Mouse (Mus musculus) stomach, postnatal 0 days (tissue): ENCODE data around the gene Mecom. TPM values are rescaled to one million over a fixed set of nuclear protein-coding genes. Genes with fewer than 3 reads are reported as not detected.

ENCODE experiments used
- ATAC-seq: fragments of 200-750 bp; cut with Nextera tagmentation; 2 replicates; pipeline ENCODE4 v1.8.0; 2017; ENCODE audit not compliant: low FRiP score, low TSS enrichment
- DNase-seq: peaks from one replicate; pipeline ENCODE4 v3.0.0-alpha.2; 2016; ENCODE audit warnings: low spot score
- H3K27ac ChIP-seq: fragments of 300-500 bp; sonication (generic); replicated peaks from 2 replicates; pipeline ENCODE4 v1.5.1; 2014; ENCODE audit warnings: mild to moderate bottlenecking, control low read depth
- H3K27me3 ChIP-seq: fragments of 300-500 bp; sonication (generic); 2 replicates; pipeline ENCODE4 v1.6.1; 2014; ENCODE audit warnings: low read length; ENCODE audit not compliant: control insufficient read depth, insufficient read depth
- H3K36me3 ChIP-seq: fragments of 300-500 bp; sonication (generic); 2 replicates; pipeline ENCODE4 v1.6.1; 2014; ENCODE audit warnings: low read length, mixed read lengths; ENCODE audit not compliant: control insufficient read depth, insufficient read depth
- H3K4me1 ChIP-seq: fragments of 300-500 bp; sonication (generic); replicated peaks from 2 replicates; pipeline ENCODE4 v1.6.1; 2014; ENCODE audit warnings: antibody characterized with exemption; ENCODE audit not compliant: control insufficient read depth, insufficient read depth
- H3K4me2 ChIP-seq: fragments of 300-500 bp; sonication (generic); replicated peaks from 2 replicates; pipeline ENCODE4 v1.6.1; 2014; ENCODE audit warnings: low read depth, mild to moderate bottlenecking, control low read depth, moderate library complexity
- H3K4me3 ChIP-seq: fragments of 300-500 bp; sonication (generic); 2 replicates; pipeline ENCODE4 v1.5.1; 2014; ENCODE audit warnings: low read depth, low read length, control low read depth
- H3K9ac ChIP-seq: fragments of 300-500 bp; sonication (generic); 2 replicates; pipeline ENCODE4 v1.6.1; 2014; ENCODE audit warnings: mild to moderate bottlenecking, low read length, control low read depth, mixed read lengths
- H3K9me3 ChIP-seq: fragments of 300-500 bp; sonication (generic); 2 replicates; pipeline ENCODE4 v1.6.1; 2016; ENCODE audit warnings: low read length; ENCODE audit not compliant: control insufficient read depth
- CTCF ChIP-seq: IDR thresholded peaks from 2 replicates; pipeline ENCODE4 v1.5.1; 2016; ENCODE audit warnings: antibody characterized with exemption, low read depth, mild to moderate bottlenecking, moderate library complexity
- EP300 ChIP-seq: optimal IDR thresholded peaks from 2 replicates; pipeline ENCODE3; 2016; ENCODE audit warnings: antibody characterized with exemption
- WGBS: fragments of 180-500 bp; shearing (Covaris S2); extraction: QIAGEN DNeasy Blood & Tissue Kit; methylation state at CpG from one replicate; pipeline ENCODE4 v1.1.7; 2014; 5-methylcytosine and 5-hydroxymethylcytosine counted together
- polyA plus RNA-seq: library from polyadenylated mRNA; unstranded; fragments of >200 nt; fragmentation: Nextera tagmentation; extraction: Ambion mirVana; gene quantifications from 2 replicates; pipeline ENCODE4 v1.2.1, GENCODE M21; 2015

The Mecom gene
- polyA plus RNA-seq, 1 experiment from 2014 or later = 25.7 TPM

- H3K4me2 ChIP-seq = no peak overlapping the region
- H3K4me3 ChIP-seq = no peak overlapping the region
- no peaks in the 10 kb centered on the region for H3K36me3 ChIP-seq
- no peak for TF ChIP-seq EP300
- H3K9ac ChIP-seq = no peak overlapping the region
- no peaks in the 10 kb centered on the region for H3K27me3 ChIP-seq
- no peak for DNase-seq
- no peak overlapping the region for H3K27ac ChIP-seq
- no peak for ATAC-seq
- no peaks in the 10 kb centered on the region for H3K9me3 ChIP-seq
- WGBS = 75% methylated on average over 8 of the region's 8 CpGs
- no peaks in the 10 kb centered on the region for H3K4me1 ChIP-seq
These were observed 426.9 kb downstream of the Mecom start for GRCm38 (mm10) chr3:30120790-30121512.

- Histone ChIP-seq H3K27me3 (no peaks in the 10 kb centered on the region), H3K4me3 (no peak overlapping the region), H3K9me3 (no peaks in the 10 kb centered on the region), H3K4me2 (no peak overlapping the region), H3K9ac (no peak overlapping the region), H3K4me1 (no peaks in the 10 kb centered on the region), H3K36me3 (no peaks in the 10 kb centered on the region), H3K27ac (no peak overlapping the region)
- 55% methylated on average over 7 of the region's 7 CpGs for WGBS
- ATAC-seq (no peak), DNase-seq (no peak)
- TF ChIP-seq EP300 (no peak), CTCF (no peak)
These were observed 429.1 kb downstream of the Mecom start for GRCm38 (mm10) chr3:30118594-30119297.

GRCm38 (mm10) chr3:30113249-30113770 lies 434.5 kb downstream of the Mecom start:
- no peaks in the 10 kb centered on the region for H3K27me3 ChIP-seq
- no peak overlapping the region for H3K4me2 ChIP-seq
- no peak overlapping the region for H3K27ac ChIP-seq
- no peaks in the 10 kb centered on the region for H3K4me1 ChIP-seq
- no peak overlapping the region for H3K4me3 ChIP-seq
- WGBS = 73% methylated on average over 3 of the region's 3 CpGs
- H3K9me3 ChIP-seq = no peaks in the 10 kb centered on the region
- DNase-seq (no peak), ATAC-seq (no peak)
- no peaks in the 10 kb centered on the region for H3K36me3 ChIP-seq
- no peak overlapping the region for H3K9ac ChIP-seq
- TF ChIP-seq CTCF (no peak), EP300 (no peak)

- Histone ChIP-seq H3K4me1 (no peaks in the 10 kb centered on the region), H3K27ac (no peak overlapping the region), H3K4me3 (no peak overlapping the region), H3K9ac (no peak overlapping the region), H3K27me3 (no peaks in the 10 kb centered on the region), H3K4me2 (no peak overlapping the region), H3K36me3 (no peaks in the 10 kb centered on the region), H3K9me3 (no peaks in the 10 kb centered on the region)
- DNase-seq (no peak), ATAC-seq (no peak)
- whole genome bisulfite sequencing = 87% methylated on average over 9 of the region's 9 CpGs
- TF ChIP-seq EP300 (no peak), CTCF (no peak)
These were observed 439.7 kb downstream of the Mecom start for GRCm38 (mm10) chr3:30107945-30108670.

- 39% methylated on average over 18 of the region's 18 CpGs for WGBS
- DNase-seq = peak; percentile 31
- no peak overlapping the region for H3K9ac ChIP-seq
These were observed 441.3 kb downstream of the Mecom start for GRCm38 (mm10) chr3:30106481-30106880.

More at GRCm38 (mm10) chr3:30106481-30106880, 441.3 kb downstream of the Mecom start:
- Histone ChIP-seq H3K9me3 (no peaks in the 10 kb centered on the region), H3K4me3 (peak overlapping the region; percentile 6; the same call in 1 of the 2 replicates), H3K27ac (no peak overlapping the region), H3K36me3 (no peaks in the 10 kb centered on the region), H3K4me1 (no peaks in the 10 kb centered on the region), H3K27me3 (no peaks in the 10 kb centered on the region), H3K4me2 (peak overlapping the region; percentile 35)
- TF ChIP-seq EP300 (no peak), CTCF (no peak)
- no peak for ATAC-seq
